Mouse (Mus musculus) CH12.LX (cell line): ENCODE data around the gene Klk1. TPM values are rescaled to one million over a fixed set of nuclear protein-coding genes. Genes with fewer than 3 reads are reported as not detected.

Experiments used
- polyA plus RNA-seq: library from polyadenylated mRNA; unstranded; fragments of >175 nt; gene quantifications from 2 replicates; pipeline ENCODE4 v1.2.1, GENCODE M21; 2012; ENCODE audit warnings: low read depth; ENCODE audit not compliant: insufficient read length
- total RNA-seq, 2 experiments: library from RNA; depleted of rRNA; stranded (reverse); fragments of 300-350 nt in 1 of 2; fragments of >200 nt in 1 of 2; gene quantifications; 2 replicates each; pipeline ENCODE4 v1.2.3; 2012 to 2014

Klk1 gene
- total and polyA plus RNA-seq, 3 experiments: not detected

Other genes starting within 250 kb of the Klk1 start
Only the 20 nearest of the 23 such genes appear.
- gene Klk1b11, start 229.5 kb upstream of the Klk1 start, total RNA-seq (2012; rRNA removed): not detected in 2 replicates
- gene Klk1b11, start 229.5 kb upstream of the Klk1 start, total RNA-seq (2014; rRNA removed): not detected in 2 replicates
- gene Klk1b11, start 229.5 kb upstream of the Klk1 start, polyA plus RNA-seq: not detected in 2 replicates
- gene Klk1b26, start 213.2 kb upstream of the Klk1 start, total RNA-seq (2012; rRNA removed): not detected in 2 replicates
- gene Klk1b26, start 213.2 kb upstream of the Klk1 start, total RNA-seq (2014; rRNA removed): not detected in 2 replicates
- gene Klk1b26, start 213.2 kb upstream of the Klk1 start, polyA plus RNA-seq: not detected in 2 replicates
- 0.29 TPM in 1 of 2 replicates, not detected in the other for gene Klk1b27, start 173.1 kb upstream of the Klk1 start, total RNA-seq (2012; rRNA removed)
- 0.69 and 0.75 TPM in 2 replicates for gene Klk1b27, start 173.1 kb upstream of the Klk1 start, total RNA-seq (2014; rRNA removed)
- gene Klk1b27, start 173.1 kb upstream of the Klk1 start, polyA plus RNA-seq: not detected in 2 replicates
- gene Klk1b21, start 123.0 kb upstream of the Klk1 start, total RNA-seq (2012; rRNA removed): not detected in 2 replicates
- not detected in 2 replicates for gene Klk1b21, start 123.0 kb upstream of the Klk1 start, total RNA-seq (2014; rRNA removed)
- not detected in 2 replicates for gene Klk1b21, start 123.0 kb upstream of the Klk1 start, polyA plus RNA-seq
- not detected in 2 replicates for gene Klk1b22, start 112.7 kb upstream of the Klk1 start, total RNA-seq (2012; rRNA removed)
- gene Klk1b22, start 112.7 kb upstream of the Klk1 start, total RNA-seq (2014; rRNA removed): not detected in 2 replicates
- not detected in 2 replicates for gene Klk1b22, start 112.7 kb upstream of the Klk1 start, polyA plus RNA-seq
- not detected in 2 replicates for gene Klk1b16, start 88.6 kb upstream of the Klk1 start, total RNA-seq (2012; rRNA removed)
- not detected in 2 replicates for gene Klk1b16, start 88.6 kb upstream of the Klk1 start, total RNA-seq (2014; rRNA removed)
- not detected in 2 replicates for gene Klk1b16, start 88.6 kb upstream of the Klk1 start, polyA plus RNA-seq
- not detected in 2 replicates for gene Klk1b24, start 37.1 kb upstream of the Klk1 start, total RNA-seq (2012; rRNA removed)
- gene Klk1b24, start 37.1 kb upstream of the Klk1 start, total RNA-seq (2014; rRNA removed): not detected in 2 replicates
- gene Klk1b24, start 37.1 kb upstream of the Klk1 start, polyA plus RNA-seq: not detected in 2 replicates
- not detected in 2 replicates for gene Klk1b3, start 27.2 kb upstream of the Klk1 start, total RNA-seq (2012; rRNA removed)
- not detected in 2 replicates for gene Klk1b3, start 27.2 kb upstream of the Klk1 start, total RNA-seq (2014; rRNA removed)
- gene Klk1b3, start 27.2 kb upstream of the Klk1 start, polyA plus RNA-seq: not detected in 2 replicates
- not detected in 2 replicates for gene Klk1b4, start 17.9 kb upstream of the Klk1 start, total RNA-seq (2012; rRNA removed)
- not detected in 2 replicates for gene Klk1b4, start 17.9 kb upstream of the Klk1 start, total RNA-seq (2014; rRNA removed)
- gene Klk1b4, start 17.9 kb upstream of the Klk1 start, polyA plus RNA-seq: not detected in 2 replicates
- gene Klk1b5, start 9.4 kb upstream of the Klk1 start, total RNA-seq (2012; rRNA removed): not detected in 2 replicates
- not detected in 2 replicates for gene Klk1b5, start 9.4 kb upstream of the Klk1 start, total RNA-seq (2014; rRNA removed)
- not detected in 2 replicates for gene Klk1b5, start 9.4 kb upstream of the Klk1 start, polyA plus RNA-seq
- gene Gm36864, start 10.8 kb downstream of the Klk1 start, total RNA-seq (2012; rRNA removed): not detected in 2 replicates
- gene Gm36864, start 10.8 kb downstream of the Klk1 start, total RNA-seq (2014; rRNA removed): not detected in 2 replicates
- gene Gm36864, start 10.8 kb downstream of the Klk1 start, polyA plus RNA-seq: 0.16 TPM in 1 of 2 replicates, not detected in the other
- gene 1700028J19Rik, start 21.3 kb downstream of the Klk1 start, total RNA-seq (2012; rRNA removed): 0.25 and 0.38 TPM in 2 replicates
- 0.36 and 0.44 TPM in 2 replicates for gene 1700028J19Rik, start 21.3 kb downstream of the Klk1 start, total RNA-seq (2014; rRNA removed)
- 0.60 and 0.86 TPM in 2 replicates for gene 1700028J19Rik, start 21.3 kb downstream of the Klk1 start, polyA plus RNA-seq
- 44.4 and 64.0 TPM in 2 replicates for gene 2410002F23Rik, start 21.4 kb downstream of the Klk1 start, total RNA-seq (2012; rRNA removed)
- 67.0 and 69.6 TPM in 2 replicates for gene 2410002F23Rik, start 21.4 kb downstream of the Klk1 start, total RNA-seq (2014; rRNA removed)
- gene 2410002F23Rik, start 21.4 kb downstream of the Klk1 start, polyA plus RNA-seq: 91.0 and 96.1 TPM in 2 replicates
- 0.08 TPM in 1 of 2 replicates, not detected in the other for gene Acp4, start 32.0 kb downstream of the Klk1 start, total RNA-seq (2012; rRNA removed)
- not detected in 2 replicates for gene Acp4, start 32.0 kb downstream of the Klk1 start, total RNA-seq (2014; rRNA removed)
- 0.33 and 0.57 TPM in 2 replicates for gene Acp4, start 32.0 kb downstream of the Klk1 start, polyA plus RNA-seq
- gene Gm15517, start 36.1 kb downstream of the Klk1 start, total RNA-seq (2012; rRNA removed): not detected in 2 replicates
- gene Gm15517, start 36.1 kb downstream of the Klk1 start, total RNA-seq (2014; rRNA removed): not detected in 2 replicates
- gene Gm15517, start 36.1 kb downstream of the Klk1 start, polyA plus RNA-seq: not detected in 2 replicates
- gene Clec11a, start 81.5 kb downstream of the Klk1 start, total RNA-seq (2012; rRNA removed): 0.89 and 0.97 TPM in 2 replicates
- 0.46 and 0.69 TPM in 2 replicates for gene Clec11a, start 81.5 kb downstream of the Klk1 start, total RNA-seq (2014; rRNA removed)
- gene Clec11a, start 81.5 kb downstream of the Klk1 start, polyA plus RNA-seq: 0.38 and 0.53 TPM in 2 replicates
- gene Shank1, start 84.9 kb downstream of the Klk1 start, total RNA-seq (2012; rRNA removed): under 0.01 and 0.04 TPM in 2 replicates
- gene Shank1, start 84.9 kb downstream of the Klk1 start, total RNA-seq (2014; rRNA removed): not detected in 2 replicates
- 0.07 and 0.12 TPM in 2 replicates for gene Shank1, start 84.9 kb downstream of the Klk1 start, polyA plus RNA-seq
- 0.08 and 0.17 TPM in 2 replicates for gene Syt3, start 158.7 kb downstream of the Klk1 start, total RNA-seq (2012; rRNA removed)
- gene Syt3, start 158.7 kb downstream of the Klk1 start, total RNA-seq (2014; rRNA removed): 0.11 TPM in 1 of 2 replicates, not detected in the other
- 0.30 TPM in 1 of 2 replicates, not detected in the other for gene Syt3, start 158.7 kb downstream of the Klk1 start, polyA plus RNA-seq
- gene 1700008O03Rik, start 160.5 kb downstream of the Klk1 start, total RNA-seq (2012; rRNA removed): 0.17 and 0.81 TPM in 2 replicates
- gene 1700008O03Rik, start 160.5 kb downstream of the Klk1 start, total RNA-seq (2014; rRNA removed): not detected in 2 replicates
- gene 1700008O03Rik, start 160.5 kb downstream of the Klk1 start, polyA plus RNA-seq: 0.74 and 1.7 TPM in 2 replicates
- gene Lrrc4b, start 203.7 kb downstream of the Klk1 start, total RNA-seq (2012; rRNA removed): 0.04 TPM in 1 of 2 replicates, not detected in the other
- not detected in 2 replicates for gene Lrrc4b, start 203.7 kb downstream of the Klk1 start, total RNA-seq (2014; rRNA removed)
- gene Lrrc4b, start 203.7 kb downstream of the Klk1 start, polyA plus RNA-seq: not detected in 2 replicates